Mouse (Mus musculus): Measurements from ENCODE around the gene Cyp39a1. TPM values are rescaled to one million over a fixed set of nuclear protein-coding genes. Genes with fewer than 3 reads are reported as not detected.

Gene Cyp39a1
- total and polyA plus RNA-seq, 3 experiments, result 2.1 to 4.9 (median 3.5) TPM

DNA sequence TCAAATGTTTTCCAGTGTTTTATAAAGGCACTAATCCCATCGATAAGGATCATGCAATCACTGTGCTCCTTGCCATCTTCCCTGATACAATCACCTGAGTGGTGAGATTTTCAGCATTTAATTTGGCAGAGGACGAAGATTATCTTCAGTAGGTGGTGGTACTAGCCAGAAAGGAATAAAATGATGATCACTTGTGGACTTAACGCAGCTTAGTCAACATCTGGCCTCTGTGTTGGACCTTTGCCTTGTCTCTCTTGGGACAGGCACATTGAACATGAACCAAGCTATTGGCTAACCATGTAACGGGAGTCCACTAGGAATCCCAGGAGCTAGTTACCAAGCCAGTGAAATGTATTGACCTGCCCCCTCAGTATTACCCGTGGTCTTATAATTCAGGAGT, 17.4 kb downstream of the Cyp39a1 start:
- DNase-seq, result no peak
- Histone ChIP-seq H3K27me3 (ENCODE audit: control insufficient read depth, insufficient read depth, low read length) (no peaks in the 10 kb centered on the region), H3K4me1 (ENCODE audit: control insufficient read depth, insufficient read depth, low read length) (no peaks in the 10 kb centered on the region), H3K79me2 (replicated peaks; ENCODE audit: control insufficient read depth, insufficient read depth, low read length) (no peaks in the 10 kb centered on the region), H3K27ac (no peak overlapping the region), H3K4me3 (no peak overlapping the region), H3K36me3 (ENCODE audit: control insufficient read depth, insufficient read depth, low read length) (no peaks in the 10 kb centered on the region), H3K9ac (ENCODE audit: low read depth, low read length) (no peak overlapping the region)
- no peak for TF ChIP-seq CTCF (IDR thresholded peaks at IDR 0.05)
- TF ChIP-seq POLR2A (IDR thresholded peaks at IDR 0.05; ENCODE audit: insufficient read depth, low read depth, low read length), result no peak
- no peak for TF ChIP-seq EP300 (IDR thresholded peaks at IDR 0.05; ENCODE audit: insufficient read depth, low read depth, low read length)
- intact Hi-C loops (cut with DNase I), result no loop called here
- 91% methylated on average over 5 of the region's 5 CpGs for WGBS

GRCm38 (mm10) chr17:43689591-43689990, 22.4 kb downstream of the Cyp39a1 start:
- Histone ChIP-seq H3K4me3 (no peak overlapping the region), H3K9ac (ENCODE audit: low read depth, low read length) (no peak overlapping the region), H3K4me1 (ENCODE audit: control insufficient read depth, insufficient read depth, low read length) (no peaks in the 10 kb centered on the region), H3K27me3 (ENCODE audit: control insufficient read depth, insufficient read depth, low read length) (no peaks in the 10 kb centered on the region), H3K27ac (no peak overlapping the region), H3K79me2 (replicated peaks; ENCODE audit: control insufficient read depth, insufficient read depth, low read length) (no peaks in the 10 kb centered on the region), H3K36me3 (ENCODE audit: control insufficient read depth, insufficient read depth, low read length) (no peaks in the 10 kb centered on the region)
- TF ChIP-seq CTCF (IDR thresholded peaks at IDR 0.05), result no peak
- no peak for TF ChIP-seq POLR2A (IDR thresholded peaks at IDR 0.05; ENCODE audit: insufficient read depth, low read depth, low read length)
- TF ChIP-seq EP300 (IDR thresholded peaks at IDR 0.05; ENCODE audit: insufficient read depth, low read depth, low read length), result no peak
- 64% methylated on average over 9 of the region's 9 CpGs for WGBS
- no peak for DNase-seq
- intact Hi-C loops (cut with DNase I), result no loop called here

DNA sequence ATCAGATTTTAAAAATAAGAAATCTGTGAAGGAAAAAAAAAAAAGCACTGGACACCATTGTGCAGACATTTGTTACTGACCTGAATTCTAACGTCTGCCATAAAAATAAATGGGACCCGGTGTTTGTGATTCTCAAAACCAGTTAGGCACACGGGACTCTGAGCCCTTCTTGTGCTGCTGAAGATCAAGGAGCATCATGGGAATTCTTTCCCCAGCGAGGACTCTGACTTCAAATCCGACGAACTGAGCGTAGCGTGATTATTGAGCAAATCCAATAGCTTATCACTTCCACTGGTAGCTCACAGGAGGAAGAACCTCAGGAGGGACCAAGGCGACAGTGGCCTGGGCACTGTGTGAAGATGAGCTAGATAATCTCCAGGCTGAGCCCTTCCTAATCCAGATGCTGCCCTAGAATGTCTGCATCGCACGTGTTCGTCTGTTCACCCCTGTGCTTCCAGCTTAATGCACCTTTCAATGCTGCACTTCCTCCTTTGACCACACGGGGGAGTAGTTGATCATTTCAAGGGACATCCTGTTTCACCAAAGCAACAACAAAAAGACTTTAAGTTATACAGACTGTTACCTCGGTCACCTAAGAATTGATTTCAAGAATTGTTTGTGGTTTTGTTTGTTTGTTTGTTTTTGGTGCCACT, 31.9 kb downstream of the Cyp39a1 start:
- TF ChIP-seq CTCF (IDR thresholded peaks at IDR 0.05) (peak; percentile 96), EP300 (IDR thresholded peaks at IDR 0.05; ENCODE audit: insufficient read depth, low read depth, low read length) (no peak)
- no peak overlapping the region for H3K9ac ChIP-seq (ENCODE audit: low read depth, low read length)
- no peaks in the 10 kb centered on the region for H3K79me2 ChIP-seq (replicated peaks; ENCODE audit: control insufficient read depth, insufficient read depth, low read length)
- peak; percentile 57 to 79 for DNase-seq
- WGBS, result 43% methylated on average over 14 of the region's 14 CpGs
- no peaks in the 10 kb centered on the region for H3K36me3 ChIP-seq (ENCODE audit: control insufficient read depth, insufficient read depth, low read length)
- intact Hi-C loops (cut with DNase I), result loop anchor here (1.0 to 5.0 kb wide), 3 partner anchors 170 to 430 kb away; no protein-coding TSS in a partner anchor
- H3K27me3 ChIP-seq (ENCODE audit: control insufficient read depth, insufficient read depth, low read length), result no peaks in the 10 kb centered on the region
- peaks cover 1% of the 10 kb centered on the region; the same call in 1 of the 2 replicates for H3K4me1 ChIP-seq (ENCODE audit: control insufficient read depth, insufficient read depth, low read length)
- H3K27ac ChIP-seq, result no peak overlapping the region
- no peak overlapping the region for H3K4me3 ChIP-seq

DNA sequence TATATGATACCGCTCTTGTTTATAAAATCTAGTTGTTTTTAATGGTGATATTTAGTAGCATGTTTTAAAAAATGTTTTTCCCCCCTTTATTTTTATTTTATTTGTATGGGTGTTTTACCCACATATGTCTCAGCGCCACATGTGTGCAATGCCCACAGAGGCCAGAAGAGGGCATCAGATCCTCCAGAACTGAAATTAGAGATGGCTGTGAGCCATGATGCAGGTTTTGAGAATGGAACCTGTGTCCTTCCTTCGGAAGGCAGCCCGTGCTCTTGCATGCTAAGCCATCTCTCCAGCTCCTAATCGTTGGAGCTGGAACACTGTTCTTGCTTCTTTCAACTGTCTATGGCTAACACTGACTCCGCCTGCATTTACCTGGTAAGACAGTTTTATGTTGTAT, 33.8 kb downstream of the Cyp39a1 start:
- Histone ChIP-seq H3K27me3 (ENCODE audit: control insufficient read depth, insufficient read depth, low read length) (no peaks in the 10 kb centered on the region), H3K9ac (ENCODE audit: low read depth, low read length) (no peak overlapping the region), H3K36me3 (ENCODE audit: control insufficient read depth, insufficient read depth, low read length) (no peaks in the 10 kb centered on the region), H3K27ac (no peak overlapping the region), H3K4me3 (no peak overlapping the region), H3K79me2 (replicated peaks; ENCODE audit: control insufficient read depth, insufficient read depth, low read length) (no peaks in the 10 kb centered on the region), H3K4me1 (ENCODE audit: control insufficient read depth, insufficient read depth, low read length) (peaks cover 1% of the 10 kb centered on the region; the same call in 1 of the 2 replicates)
- 57% methylated on average over 6 of the region's 6 CpGs for WGBS
- TF ChIP-seq EP300 (IDR thresholded peaks at IDR 0.05; ENCODE audit: insufficient read depth, low read depth, low read length) (peak; percentile 63; the same call in 1 of the 2 replicates), POLR2A (IDR thresholded peaks at IDR 0.05; ENCODE audit: insufficient read depth, low read depth, low read length) (no peak), CTCF (IDR thresholded peaks at IDR 0.05) (peak; percentile 99)
- peak; percentile 46 to 76 for DNase-seq
- intact Hi-C loops (cut with DNase I), result loop anchor here (5.0 kb wide), 2 partner anchors 41 to 101 kb away; partner anchors contain the start of gene Rcan2

- TF ChIP-seq CTCF (IDR thresholded peaks at IDR 0.05) (no peak), POLR2A (IDR thresholded peaks at IDR 0.05; ENCODE audit: insufficient read depth, low read depth, low read length) (no peak), EP300 (IDR thresholded peaks at IDR 0.05; ENCODE audit: insufficient read depth, low read depth, low read length) (0 out of 2 replicates have a peak, but pooled peaks have one; percentile 21)
- no peaks in the 10 kb centered on the region for H3K4me1 ChIP-seq (ENCODE audit: control insufficient read depth, insufficient read depth, low read length)
- no peaks in the 10 kb centered on the region for H3K79me2 ChIP-seq (replicated peaks; ENCODE audit: control insufficient read depth, insufficient read depth, low read length)
- no peak overlapping the region for H3K9ac ChIP-seq (ENCODE audit: low read depth, low read length)
- peak in 1 of 2 experiments; percentile 19 for DNase-seq
- no peaks in the 10 kb centered on the region for H3K27me3 ChIP-seq (ENCODE audit: control insufficient read depth, insufficient read depth, low read length)
- H3K27ac ChIP-seq, result no peak overlapping the region
- intact Hi-C loops (cut with DNase I), result loop anchor here (5.0 kb wide), 2 partner anchors 38 to 98 kb away; partner anchors contain the start of gene Rcan2
- no peak overlapping the region for H3K4me3 ChIP-seq
- H3K36me3 ChIP-seq (ENCODE audit: control insufficient read depth, insufficient read depth, low read length), result no peaks in the 10 kb centered on the region
- WGBS, result 77% methylated on average over 12 of the region's 12 CpGs
Measured at GRCm38 (mm10) chr17:43704216-43704930, 37.1 kb downstream of the Cyp39a1 start.

GRCm38 (mm10) chr17:43706749-43707148, 39.5 kb downstream of the Cyp39a1 start:
- 88% methylated on average over 3 of the region's 3 CpGs for WGBS
- Histone ChIP-seq H3K27me3 (ENCODE audit: control insufficient read depth, insufficient read depth, low read length) (no peaks in the 10 kb centered on the region), H3K4me1 (ENCODE audit: control insufficient read depth, insufficient read depth, low read length) (no peaks in the 10 kb centered on the region; the same call in 1 of the 2 replicates), H3K36me3 (ENCODE audit: control insufficient read depth, insufficient read depth, low read length) (no peaks in the 10 kb centered on the region), H3K79me2 (replicated peaks; ENCODE audit: control insufficient read depth, insufficient read depth, low read length) (no peaks in the 10 kb centered on the region), H3K4me3 (no peak overlapping the region), H3K9ac (ENCODE audit: low read depth, low read length) (no peak overlapping the region), H3K27ac (peak overlapping the region; percentile 11; the same call in 1 of the 2 replicates)
- no peak for DNase-seq
- no peak for TF ChIP-seq CTCF (IDR thresholded peaks at IDR 0.05)
- TF ChIP-seq POLR2A (IDR thresholded peaks at IDR 0.05; ENCODE audit: insufficient read depth, low read depth, low read length), result no peak
- TF ChIP-seq EP300 (IDR thresholded peaks at IDR 0.05; ENCODE audit: insufficient read depth, low read depth, low read length), result no peak
- intact Hi-C loops (cut with DNase I), result no loop called here
